Mouse (Mus musculus): ENCODE measurements around the gene Cbfa2t3.

The Cbfa2t3 gene

GRCm38 (mm10) chr8:122600666-122601065, 98.2 kb downstream of the Cbfa2t3 start:
- DNase-seq, result peak; percentile 90

DNA sequence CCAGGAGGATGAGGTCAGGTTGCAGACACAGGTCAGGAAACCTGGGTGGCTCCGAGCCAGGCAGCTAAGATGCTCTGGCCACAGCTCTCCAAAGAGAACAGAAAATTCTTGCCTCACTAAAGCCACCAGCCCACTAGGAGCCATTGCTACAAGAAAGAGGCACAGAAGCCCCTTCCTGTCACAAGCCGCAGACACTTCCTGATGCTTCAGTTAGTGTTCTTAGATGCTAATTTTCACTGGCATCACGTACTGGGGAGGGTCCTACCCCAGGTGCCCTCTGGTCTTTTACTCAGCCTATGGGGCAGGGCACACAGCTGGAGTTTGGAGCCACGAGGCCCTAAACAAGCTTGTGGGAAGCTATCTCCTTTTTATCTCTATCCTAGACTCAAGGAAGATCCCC, 102.9 kb downstream of the Cbfa2t3 start:
- no peak for DNase-seq

DNA sequence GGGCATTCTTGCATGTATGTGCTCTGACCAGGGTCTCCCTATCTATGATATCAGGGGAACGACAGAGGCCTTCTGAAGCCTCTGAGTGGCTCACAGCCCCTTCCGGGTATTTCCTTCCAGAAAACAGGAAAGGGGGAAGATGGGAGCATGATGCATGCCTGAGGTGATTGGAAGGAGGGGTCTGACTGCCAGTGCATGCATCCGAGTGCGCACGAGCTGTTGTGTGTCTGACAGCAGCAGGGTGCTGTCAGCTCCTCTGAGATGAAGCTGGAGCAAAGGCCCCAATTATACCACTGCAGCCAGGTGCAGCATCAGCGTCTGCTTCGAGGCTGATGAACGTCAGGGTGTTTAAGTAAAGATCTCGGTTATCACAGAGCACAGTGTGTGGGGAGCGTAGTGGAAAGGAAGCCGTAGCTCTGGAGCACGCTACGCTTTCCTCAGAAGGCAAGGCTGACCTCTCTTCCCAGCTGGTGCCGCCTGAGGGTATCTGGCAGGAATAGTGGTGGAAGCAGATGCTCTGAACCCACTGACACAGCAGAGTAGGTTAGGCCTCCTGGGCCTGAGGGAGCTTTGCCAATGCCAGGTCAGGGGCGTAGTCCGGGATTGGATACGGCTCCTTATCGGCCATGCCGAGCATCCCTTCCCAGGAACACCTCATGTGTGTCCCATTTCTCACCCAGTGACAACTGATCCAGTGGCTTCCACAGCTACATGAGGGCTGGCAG, 105.0 kb downstream of the Cbfa2t3 start:
- no peak for DNase-seq

DNA sequence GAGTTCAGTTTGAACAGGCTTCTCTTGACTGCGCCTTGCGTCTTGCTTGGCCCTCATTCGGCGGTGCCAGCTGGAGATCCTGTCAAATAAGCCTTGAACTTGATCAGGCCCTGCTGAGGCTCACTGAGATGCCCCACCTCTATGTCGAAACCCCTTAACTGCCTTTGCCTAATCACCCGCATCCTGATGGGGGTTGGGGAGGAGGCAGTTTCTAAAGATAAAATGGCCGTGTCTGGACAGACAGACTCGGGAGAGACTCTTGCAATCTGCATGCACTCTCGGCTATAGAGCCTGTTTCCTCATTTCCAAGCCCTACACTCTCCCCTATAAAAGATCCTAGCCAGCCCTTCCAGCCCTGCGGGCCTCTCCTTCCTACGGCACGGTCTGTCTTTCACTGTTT, 105.7 kb downstream of the Cbfa2t3 start:
- no peak for DNase-seq

GRCm38 (mm10) chr8:122586749-122587148, 112.2 kb downstream of the Cbfa2t3 start:
- DNase-seq, result no peak

GRCm38 (mm10) chr8:122586171-122586570, 112.7 kb downstream of the Cbfa2t3 start:
- no peak for DNase-seq

- peak; percentile 49 for DNase-seq
Measured at GRCm38 (mm10) chr8:122585411-122585891, 113.5 kb downstream of the Cbfa2t3 start.

- DNase-seq, result no peak
Measured at GRCm38 (mm10) chr8:122584981-122585380, 113.9 kb downstream of the Cbfa2t3 start.

DNA sequence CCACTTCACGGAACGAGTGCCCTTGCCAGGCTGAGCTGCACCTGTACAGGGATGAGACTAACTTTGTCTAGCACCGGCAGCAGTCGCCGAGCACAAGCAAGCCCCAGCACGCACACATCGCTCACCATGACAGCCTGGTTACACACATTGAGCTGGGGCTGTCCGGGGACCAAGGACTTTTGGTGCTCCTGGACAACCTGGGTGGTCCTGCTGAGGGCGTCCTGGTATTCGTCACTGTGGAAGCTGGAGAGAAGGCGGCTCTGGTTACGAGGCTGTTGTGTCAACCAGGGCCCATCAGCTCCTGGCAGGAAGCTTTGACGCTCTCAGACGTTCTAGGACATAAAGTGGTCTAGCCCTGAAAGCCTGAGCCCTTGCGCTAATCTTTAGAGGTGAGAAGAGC, 118.0 kb downstream of the Cbfa2t3 start:
- DNase-seq, result no peak

DNA sequence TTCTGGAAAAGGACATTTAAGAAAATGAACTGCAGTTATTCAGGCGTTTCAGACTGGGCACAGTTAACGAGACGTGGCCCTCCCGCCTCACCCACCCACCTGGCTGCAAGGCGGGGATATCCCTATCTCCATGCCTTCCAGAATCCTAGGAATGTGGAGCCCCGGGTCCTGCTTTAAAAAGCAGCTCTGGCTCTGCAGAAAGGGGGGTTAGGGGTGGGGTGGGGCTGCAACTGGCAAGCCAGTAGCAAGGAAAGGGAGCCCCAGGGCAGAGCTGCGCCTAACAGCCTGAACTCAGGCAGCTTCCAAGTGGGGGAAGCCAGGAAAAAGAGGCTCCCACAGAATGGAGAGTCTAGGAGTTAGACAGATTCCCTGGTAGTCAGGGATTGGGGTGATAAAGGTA, 119.7 kb downstream of the Cbfa2t3 start:
- no peak for DNase-seq

DNA sequence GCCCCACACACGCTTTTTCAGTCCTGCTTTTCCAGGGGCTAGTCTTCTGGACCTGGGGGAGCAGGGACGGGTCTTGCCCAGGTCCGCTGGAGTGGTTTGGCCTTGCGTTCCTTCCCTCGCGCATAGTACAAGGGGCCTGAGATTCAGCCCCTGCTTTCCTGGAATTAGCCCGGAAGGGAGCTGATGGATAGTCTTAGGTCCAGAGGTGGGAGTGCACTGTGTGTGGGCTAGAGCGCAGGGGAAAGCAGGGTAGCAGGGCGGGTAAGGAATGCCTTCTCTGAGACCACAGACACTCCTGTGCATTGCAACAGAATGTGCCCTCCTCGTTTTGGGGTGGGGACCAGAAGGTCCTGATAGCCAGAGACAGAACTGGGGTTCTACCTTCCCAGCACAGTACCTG, 121.8 kb downstream of the Cbfa2t3 start:
- no peak for DNase-seq

GRCm38 (mm10) chr8:122576648-122577022, 122.3 kb downstream of the Cbfa2t3 start, which contains the start of gene Aprt:
Gene Aprt (minus strand): TSS chr8:122576909.
- peak; percentile 97 for DNase-seq

DNA sequence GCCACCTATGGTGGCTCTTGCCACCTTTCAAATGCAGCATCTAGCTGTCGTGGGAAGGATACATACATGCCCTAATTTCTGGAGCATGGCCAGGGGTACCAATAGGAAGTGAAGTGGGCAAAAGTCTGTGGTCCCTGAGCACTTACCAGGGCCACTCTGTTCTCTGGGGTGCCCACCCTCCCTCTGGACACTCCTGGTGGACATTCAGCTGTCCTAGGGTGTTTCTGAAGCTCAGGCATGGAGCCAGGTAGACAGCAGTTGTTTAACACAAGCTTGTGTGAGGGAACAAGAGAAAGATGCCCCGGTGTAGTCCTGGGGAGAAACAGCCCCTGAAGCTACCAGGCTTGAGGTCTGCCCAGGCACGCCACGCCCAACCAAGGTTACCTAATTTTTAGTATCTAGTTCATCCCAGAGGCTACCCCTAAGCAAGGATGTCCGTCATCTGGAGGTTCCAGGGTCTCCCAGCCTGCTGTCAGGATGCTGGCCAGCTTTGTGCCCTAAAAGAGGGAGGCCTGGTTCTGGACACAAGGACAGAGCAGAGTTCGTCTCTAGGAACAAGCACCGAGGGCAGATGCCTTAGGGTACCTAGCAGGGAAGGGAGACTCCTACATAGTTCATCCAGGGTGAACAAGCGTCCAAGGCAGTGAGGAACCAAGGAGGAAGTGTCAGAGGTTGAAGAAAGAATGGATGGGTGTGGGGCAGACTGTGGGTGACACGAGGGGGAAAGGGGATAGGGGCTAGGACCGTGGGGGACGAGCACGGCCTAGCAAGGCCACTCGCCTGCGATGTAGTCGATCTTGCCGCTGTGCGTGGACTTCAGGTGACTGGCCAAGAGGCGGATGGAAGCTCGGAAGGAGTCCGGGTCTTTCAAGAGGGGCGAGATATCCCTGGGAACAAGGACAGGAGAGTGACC, 122.9 kb downstream of the Cbfa2t3 start:
- no peak for DNase-seq

DNA sequence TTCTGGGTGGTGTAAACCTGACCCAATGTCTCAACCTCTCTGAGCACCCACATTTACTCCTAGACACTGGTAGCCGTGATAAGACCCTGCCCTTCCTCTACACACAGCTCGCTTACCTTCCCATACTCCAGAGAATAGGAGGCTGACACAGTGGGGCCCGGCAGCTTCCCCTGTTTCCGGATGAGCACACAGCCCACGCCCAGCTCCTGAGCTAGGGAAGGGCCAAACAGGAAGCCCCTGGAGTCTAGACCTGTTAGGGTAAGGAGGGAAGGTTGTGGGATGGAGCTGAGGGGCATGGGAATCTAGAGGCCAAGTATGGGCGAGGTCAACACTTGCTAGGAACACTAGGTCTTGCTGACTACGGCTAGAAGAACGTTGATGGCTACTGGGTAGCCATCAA, 123.6 kb downstream of the Cbfa2t3 start:
- DNase-seq, result no peak

Data from kidney, adult 9 months (tissue).